Mouse (Mus musculus): ENCODE data around the gene Wdr37.
"Not testable (repeated sequence)": the region's sequence is repeated elsewhere in the genome, so short reads cannot be mapped to it uniquely, and the experiment has no call there.

Wdr37 gene

DNA sequence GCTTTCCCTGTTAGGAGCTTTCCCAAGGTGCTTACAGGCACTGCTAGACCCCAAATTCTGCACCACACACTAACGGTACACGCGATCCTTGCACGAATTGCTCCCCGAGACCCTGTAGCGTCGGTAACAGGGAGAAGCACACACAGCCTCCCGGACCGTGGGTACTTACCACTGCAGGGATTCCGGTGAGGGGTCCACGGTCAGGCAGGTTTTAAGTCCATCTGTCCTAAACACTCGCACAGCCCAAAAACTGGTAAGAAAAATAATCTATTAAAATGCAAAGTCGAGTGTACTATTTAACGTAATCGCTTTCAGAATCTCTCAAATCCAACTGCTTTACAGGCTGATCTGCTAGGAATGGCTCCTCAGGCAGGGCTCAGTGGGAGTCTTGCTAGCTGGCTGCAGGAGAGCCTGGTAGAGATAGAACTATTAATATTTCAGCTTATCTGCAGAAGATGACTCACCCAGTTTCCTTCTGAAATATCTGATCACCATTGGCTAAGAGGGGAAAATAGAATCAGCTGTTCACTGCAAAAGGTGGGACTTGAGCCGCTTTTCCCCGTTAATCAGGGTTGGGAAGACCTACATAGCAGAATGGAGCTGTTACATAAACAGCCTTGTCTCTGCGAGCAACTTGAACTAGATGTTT lies at the start of gene Wdr37:
Gene Wdr37 (minus strand): TSS at position 596 of the 649 bp plus-strand sequence.
- DNase-seq: peak; percentile 26 to 34

- not testable (repeated sequence) for DNase-seq
Measured at GRCm38 (mm10) chr13:8913890-8914289, 42.2 kb upstream of the Wdr37 start.

GRCm38 (mm10) chr13:8905986-8906385 lies 34.3 kb upstream of the Wdr37 start:
- DNase-seq: not testable (repeated sequence)

DNA sequence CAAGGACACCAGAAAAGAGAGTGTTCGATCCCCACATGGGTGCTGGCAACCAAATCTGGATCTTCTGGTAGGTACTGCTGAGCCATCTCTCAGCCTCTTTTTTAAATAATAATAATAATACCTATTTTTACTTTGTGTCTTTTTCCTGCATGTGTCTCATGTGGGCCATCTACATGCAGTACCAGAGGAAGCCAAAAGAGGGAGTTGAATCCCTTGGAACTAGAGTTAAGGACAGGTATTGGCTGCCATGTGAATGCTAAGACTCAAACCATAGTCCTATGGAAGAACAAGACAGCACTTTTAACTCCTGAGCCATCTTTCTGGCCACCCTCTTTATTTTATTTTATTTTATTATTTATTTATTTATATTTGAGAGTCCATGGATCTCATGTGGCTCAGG lies 16.9 kb upstream of the Wdr37 start:
- DNase-seq: peak in 1 of 2 experiments; percentile 51

DNA sequence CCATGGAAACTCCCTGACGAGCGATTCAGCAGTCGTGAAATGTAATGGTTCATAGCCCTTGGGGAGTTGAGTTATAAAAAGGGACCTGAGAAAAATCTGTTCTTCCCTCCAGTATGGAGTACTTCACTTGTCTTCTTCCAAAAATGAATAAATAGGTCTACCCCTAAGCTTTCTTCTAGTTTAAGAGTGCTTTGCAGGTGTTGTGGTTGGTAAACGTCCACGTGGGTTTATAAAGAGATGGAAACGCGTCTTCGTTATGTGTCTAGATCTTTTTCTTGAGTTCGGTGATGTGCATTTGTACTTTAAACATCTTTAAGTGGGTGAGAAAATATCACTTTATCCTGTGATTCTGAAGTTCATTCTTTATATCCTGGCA lies 14.5 kb upstream of the Wdr37 start:
- DNase-seq: no peak

GRCm38 (mm10) chr13:8885445-8886184 lies 13.9 kb upstream of the Wdr37 start, which contains the start of gene Idi1:
Gene Idi1 (plus strand): TSS chr13:8885501.
- peak; percentile 98 to 99 for DNase-seq

GRCm38 (mm10) chr13:8883870-8884269 lies 12.2 kb upstream of the Wdr37 start:
- not testable (repeated sequence) for DNase-seq

DNA sequence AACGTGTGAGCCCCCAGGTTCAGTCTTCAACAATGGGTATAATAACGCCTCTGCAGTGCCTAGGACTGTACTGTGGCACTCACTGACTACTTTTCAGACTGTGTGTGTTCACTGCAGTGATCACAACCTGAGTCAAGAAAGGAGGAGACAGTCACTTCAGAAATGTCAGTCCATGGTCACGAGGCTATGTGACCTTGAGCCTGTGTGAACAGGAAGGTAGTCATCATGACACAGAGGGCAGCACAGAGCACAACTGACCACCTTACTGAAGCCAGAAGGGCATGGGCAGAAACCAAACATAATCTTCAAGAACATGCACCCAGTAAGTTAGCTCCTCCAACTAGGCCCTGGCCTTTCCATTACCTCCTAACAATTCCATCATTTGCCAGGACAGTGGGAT lies 9.9 kb upstream of the Wdr37 start:
- no peak for DNase-seq

- DNase-seq: no peak
Measured at GRCm38 (mm10) chr13:8873776-8874175, 2.1 kb upstream of the Wdr37 start.

GRCm38 (mm10) chr13:8870510-8871313 lies 997 bp downstream of the Wdr37 start:
- peak; percentile 92 to 94 for DNase-seq

- DNase-seq: no peak
Measured at GRCm38 (mm10) chr13:8870160-8870509, 1.6 kb downstream of the Wdr37 start.

DNA sequence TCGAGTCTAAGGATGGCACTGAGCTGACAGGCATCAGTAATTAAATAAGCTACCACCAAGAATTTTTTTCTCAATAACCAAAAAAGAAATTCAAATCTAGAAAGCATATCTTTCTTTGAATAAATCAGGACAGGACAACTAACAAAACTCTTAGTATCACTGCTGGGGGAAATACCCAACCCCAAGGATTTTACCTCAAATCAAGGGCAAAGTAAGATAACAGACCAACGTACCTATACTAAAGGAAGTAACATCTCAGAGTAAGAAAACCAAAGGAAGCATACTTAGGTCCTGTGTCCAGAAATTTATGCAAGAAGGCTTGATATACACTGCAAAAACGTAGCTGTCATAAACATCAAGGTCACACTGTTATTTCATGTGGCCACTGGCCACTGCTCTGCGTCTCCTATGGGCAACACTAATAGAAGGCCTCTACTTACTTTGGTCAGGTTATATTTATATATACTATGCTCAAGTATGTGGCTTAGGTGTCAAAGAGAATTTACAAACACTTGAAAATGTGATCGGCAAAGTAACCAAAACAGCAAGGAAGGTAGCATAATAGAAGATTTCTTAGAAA lies 2.0 kb downstream of the Wdr37 start:
- DNase-seq: no peak

GRCm38 (mm10) chr13:8866612-8867011 lies 5.1 kb downstream of the Wdr37 start:
- peak; percentile 53 to 65 for DNase-seq

DNA sequence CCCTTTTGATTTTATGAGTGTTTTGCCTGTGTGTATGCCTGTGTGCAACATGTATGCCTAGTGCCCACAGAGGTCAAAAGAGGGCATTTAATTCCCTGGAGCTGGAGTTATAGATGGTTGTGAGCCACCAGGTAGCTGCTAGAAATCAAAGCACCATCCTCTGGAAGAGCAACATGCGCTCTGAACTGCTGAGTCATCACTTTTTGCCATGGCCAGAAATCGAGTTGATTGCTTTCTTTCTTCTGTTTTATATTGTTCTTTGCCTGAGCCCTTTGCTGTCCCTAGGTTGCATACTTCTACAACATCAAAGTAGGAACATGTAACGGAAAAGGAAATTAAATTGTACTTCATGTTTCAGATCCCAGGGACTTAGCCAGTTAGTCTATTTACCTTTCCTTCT lies 6.7 kb downstream of the Wdr37 start:
- DNase-seq: no peak

- no peak for DNase-seq
Measured at GRCm38 (mm10) chr13:8860861-8861260, 10.8 kb downstream of the Wdr37 start.

DNA sequence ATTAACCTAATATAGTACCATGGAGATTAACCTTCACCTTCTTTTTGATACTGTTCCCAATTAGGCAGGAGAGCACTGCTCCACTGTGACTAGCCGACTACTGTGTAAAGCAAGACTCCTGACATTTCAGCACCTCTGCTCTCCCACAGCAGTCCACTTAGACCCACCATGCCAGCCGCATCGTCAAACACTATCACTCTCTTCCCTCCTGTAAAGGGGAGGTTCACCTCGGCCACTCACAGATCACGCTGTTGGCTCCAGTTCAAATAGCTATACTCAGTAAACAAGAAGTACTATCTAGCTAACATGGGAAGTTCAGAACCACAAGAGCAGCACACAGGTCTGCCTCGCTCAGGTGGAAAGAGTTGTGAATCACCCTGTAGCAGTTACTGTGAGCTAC lies 13.3 kb downstream of the Wdr37 start:
- no peak for DNase-seq

GRCm38 (mm10) chr13:8854769-8855168 lies 16.9 kb downstream of the Wdr37 start:
- DNase-seq: no peak

DNA sequence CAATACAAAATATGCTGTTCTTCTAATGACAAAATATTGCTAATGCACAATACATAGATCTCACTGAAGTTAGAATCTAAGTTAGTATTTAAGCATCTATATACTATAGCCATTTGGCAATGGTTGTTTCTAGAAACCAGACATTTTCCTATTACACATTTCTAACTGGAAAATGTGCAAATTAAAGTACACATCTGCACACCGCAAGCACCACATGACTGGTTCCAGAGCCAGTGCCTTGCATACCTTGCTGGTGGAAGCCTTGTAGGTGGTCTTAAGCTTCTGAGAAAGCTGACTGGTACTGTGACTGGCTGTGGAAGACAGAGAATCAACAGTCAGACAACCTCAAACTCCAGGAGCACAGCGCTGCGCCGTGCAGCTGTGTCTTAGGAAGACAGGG lies 18.3 kb downstream of the Wdr37 start:
- no peak for DNase-seq

DNA sequence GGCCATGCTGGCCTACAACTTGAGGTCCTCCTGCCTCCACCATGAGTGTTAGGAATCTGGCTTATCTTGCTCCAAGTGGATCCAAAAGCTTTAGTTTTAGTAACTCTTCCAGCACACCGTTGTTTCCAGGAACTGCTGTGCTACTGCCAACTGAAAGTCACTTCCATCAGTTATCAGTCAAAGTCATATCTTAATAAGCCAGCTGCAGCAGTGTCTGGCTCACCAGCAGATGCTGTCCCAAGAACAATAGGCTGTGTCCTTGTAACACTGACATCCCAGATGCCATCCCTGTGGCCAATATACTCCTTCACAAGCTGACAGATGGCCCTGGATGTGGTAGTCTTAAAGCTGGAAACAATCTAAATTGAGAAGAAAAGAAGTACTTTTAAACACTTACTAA lies 22.4 kb downstream of the Wdr37 start:
- peak in 1 of 2 experiments; percentile 26 for DNase-seq

GRCm38 (mm10) chr13:8847702-8848101 lies 24.0 kb downstream of the Wdr37 start:
- peak in 1 of 2 experiments; percentile 39 for DNase-seq

- no peak for DNase-seq
Measured at GRCm38 (mm10) chr13:8842273-8842672, 29.4 kb downstream of the Wdr37 start.

- DNase-seq: not testable (repeated sequence)
Measured at GRCm38 (mm10) chr13:8841846-8842245, 29.9 kb downstream of the Wdr37 start.

DNA sequence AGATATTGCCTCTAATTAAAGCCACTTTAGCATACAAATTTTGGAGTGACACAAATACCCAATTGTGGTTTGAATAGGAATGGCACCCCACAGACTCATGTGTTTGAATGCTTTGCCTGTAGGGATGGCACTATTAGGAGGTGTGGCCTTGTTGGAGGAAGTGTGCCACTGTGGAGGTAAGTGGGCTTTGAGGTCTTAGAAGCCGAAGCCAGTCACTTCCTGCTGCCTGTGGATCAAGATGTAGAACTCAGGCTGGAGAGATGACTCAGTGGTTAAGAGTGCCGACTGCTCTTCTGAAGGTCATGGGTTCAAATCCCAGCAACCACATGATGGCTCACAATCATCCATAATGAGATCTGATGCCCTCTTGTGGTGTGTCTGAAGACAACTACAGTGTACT lies 30.8 kb downstream of the Wdr37 start:
- no peak for DNase-seq
